Mouse (Mus musculus) c-Kit-positive CD71-negative TER-119-negative erythroid progenitor cells, embryonic 14.5 days (primary cell): ENCODE results near the gene Arl16.
"Not testable (repeated sequence)": the region's sequence is repeated elsewhere in the genome, so short reads cannot be mapped to it uniquely, and the experiment has no call there.

ENCODE experiments used
- DNase-seq: peaks from one replicate; pipeline ENCODE4 v3.0.0-alpha.2; 2013; ENCODE audit warnings: low read depth

Arl16 gene

GRCm38 (mm10) chr11:120467051-120467735 is at the start of gene Arl16:
TSS of gene Arl16 (minus strand) at chr11:120467607.
- peak; percentile 97 for DNase-seq

- DNase-seq = no peak
These were observed 49.7 kb upstream of the Arl16 start for GRCm38 (mm10) chr11:120517147-120517546.

GRCm38 (mm10) chr11:120515611-120516010 is 48.2 kb upstream of the Arl16 start:
- peak; percentile 78 for DNase-seq

GRCm38 (mm10) chr11:120514262-120514661 is 46.9 kb upstream of the Arl16 start:
- DNase-seq = not testable (repeated sequence)

- no peak for DNase-seq
These were observed 45.5 kb upstream of the Arl16 start for GRCm38 (mm10) chr11:120512790-120513453.

GRCm38 (mm10) chr11:120510375-120511030 is 43.1 kb upstream of the Arl16 start:
- no peak for DNase-seq

GRCm38 (mm10) chr11:120509940-120510339 is 42.5 kb upstream of the Arl16 start:
- no peak for DNase-seq

- DNase-seq = no peak
These were observed 41.0 kb upstream of the Arl16 start for GRCm38 (mm10) chr11:120508290-120508870.

GRCm38 (mm10) chr11:120507611-120508289 is 40.3 kb upstream of the Arl16 start:
- DNase-seq = no peak

GRCm38 (mm10) chr11:120506899-120507298 is 39.5 kb upstream of the Arl16 start:
- DNase-seq = no peak

- no peak for DNase-seq
These were observed 38.3 kb upstream of the Arl16 start for GRCm38 (mm10) chr11:120505661-120506060.

- DNase-seq = no peak
These were observed 34.3 kb upstream of the Arl16 start for GRCm38 (mm10) chr11:120501701-120502100.

GRCm38 (mm10) chr11:120501018-120501417 is 33.6 kb upstream of the Arl16 start:
- no peak for DNase-seq

- DNase-seq = no peak
These were observed 33.0 kb upstream of the Arl16 start for GRCm38 (mm10) chr11:120500357-120500756.

GRCm38 (mm10) chr11:120499894-120500293 is 32.5 kb upstream of the Arl16 start:
- no peak for DNase-seq

GRCm38 (mm10) chr11:120498891-120499290 is 31.5 kb upstream of the Arl16 start:
- no peak for DNase-seq

- no peak for DNase-seq
These were observed 30.8 kb upstream of the Arl16 start for GRCm38 (mm10) chr11:120498226-120498625.

- DNase-seq = no peak
These were observed 30.0 kb upstream of the Arl16 start for GRCm38 (mm10) chr11:120497436-120497835.

GRCm38 (mm10) chr11:120493911-120494310 is 26.5 kb upstream of the Arl16 start:
- no peak for DNase-seq

- no peak for DNase-seq
These were observed 25.9 kb upstream of the Arl16 start for GRCm38 (mm10) chr11:120493351-120493750.

- no peak for DNase-seq
These were observed 25.4 kb upstream of the Arl16 start for GRCm38 (mm10) chr11:120492878-120493203.
